Mouse (Mus musculus) midbrain, embryonic 11.5 days (tissue): ENCODE data around the gene Itih5. TPM values are rescaled to one million over a fixed set of nuclear protein-coding genes. Genes with fewer than 3 reads are reported as not detected.
A peak's percentile ranks its signal among the peaks of the same experiment; 100 is the strongest.

Source experiments
- ATAC-seq: fragments of 200-750 bp; cut with Nextera tagmentation; 2 replicates; pipeline ENCODE4 v1.8.0; 2017; ENCODE audit warnings: moderate TSS enrichment, moderate library complexity; ENCODE audit not compliant: low FRiP score
- DNase-seq: peaks from one replicate; pipeline ENCODE4 v3.0.0; 2015; ENCODE audit warnings: low spot score; ENCODE audit errors: missing footprints
- H3K27ac ChIP-seq: fragments of 300-500 bp; sonication (generic); 2 replicates; pipeline ENCODE4 v1.5.1; 2014; ENCODE audit warnings: low read depth, low read length
- H3K27me3 ChIP-seq: fragments of 300-500 bp; sonication (generic); 2 replicates; pipeline ENCODE4 v1.6.1; 2014; ENCODE audit warnings: mild to moderate bottlenecking, low read length, moderate library complexity, mixed read lengths; ENCODE audit not compliant: control insufficient read depth, insufficient read depth
- H3K36me3 ChIP-seq: fragments of 300-500 bp; sonication (generic); 2 replicates; pipeline ENCODE4 v1.6.1; 2014; ENCODE audit warnings: mild to moderate bottlenecking, low read length, moderate library complexity, mixed read lengths; ENCODE audit not compliant: control insufficient read depth, insufficient read depth
- H3K4me1 ChIP-seq: fragments of 300-500 bp; sonication (generic); 2 replicates; pipeline ENCODE4 v1.6.1; 2014; ENCODE audit warnings: low read length; ENCODE audit not compliant: control insufficient read depth, insufficient read depth
- H3K4me2 ChIP-seq: fragments of 300-500 bp; sonication (generic); 2 replicates; pipeline ENCODE4 v1.6.1; 2014; ENCODE audit warnings: mild to moderate bottlenecking, moderate library complexity
- H3K4me3 ChIP-seq: fragments of 300-500 bp; sonication (generic); 2 replicates; pipeline ENCODE4 v1.5.1; 2014; ENCODE audit warnings: low read depth, low read length
- H3K9ac ChIP-seq: fragments of 300-500 bp; sonication (generic); 2 replicates; pipeline ENCODE4 v1.6.1; 2014; ENCODE audit warnings: low read length
- H3K9me3 ChIP-seq: fragments of 300-500 bp; sonication (generic); 2 replicates; pipeline ENCODE4 v1.6.1; 2016; ENCODE audit warnings: low read length; ENCODE audit not compliant: control insufficient read depth
- WGBS: fragments of 180-500 bp; shearing (Covaris S2); extraction: QIAGEN DNeasy Blood & Tissue Kit; methylation state at CpG from one replicate; pipeline ENCODE4 v1.1.7; 2014; 5-methylcytosine and 5-hydroxymethylcytosine counted together
- polyA plus RNA-seq: library from polyadenylated mRNA; unstranded; fragments of >200 nt; fragmentation: Nextera tagmentation; extraction: Ambion mirVana; gene quantifications from 2 replicates; pipeline ENCODE4 v1.2.1, GENCODE M21; 2014

The Itih5 gene
- polyA plus RNA-seq, 1 experiment from 2014 or later = 7.4 TPM

- H3K27me3 ChIP-seq = peaks cover 28% of the 10 kb centered on the region
- DNase-seq (peak; percentile 95), ATAC-seq (0 out of 2 replicates have a peak, but pooled peaks have one; percentile 43)
- no peaks in the 10 kb centered on the region for H3K9me3 ChIP-seq
- no peak overlapping the region for H3K4me3 ChIP-seq
- 19% methylated on average over 12 of the region's 12 CpGs for WGBS
- H3K4me1 ChIP-seq = peaks cover 6% of the 10 kb centered on the region
- no peak overlapping the region for H3K4me2 ChIP-seq
- no peak overlapping the region for H3K27ac ChIP-seq
- H3K36me3 ChIP-seq = no peaks in the 10 kb centered on the region
- H3K9ac ChIP-seq = no peak overlapping the region
Observed at GRCm38 (mm10) chr2:10288142-10288831, 134.9 kb downstream of the Itih5 start.

- ATAC-seq (no peak), DNase-seq (peak; percentile 80)
- H3K4me1 ChIP-seq = peaks cover 6% of the 10 kb centered on the region
- H3K36me3 ChIP-seq = no peaks in the 10 kb centered on the region
- 0% methylated on average over 1 of the region's 1 CpGs for WGBS
- H3K4me2 ChIP-seq = no peak overlapping the region
- no peak overlapping the region for H3K4me3 ChIP-seq
- peaks cover 22% of the 10 kb centered on the region for H3K27me3 ChIP-seq
- H3K27ac ChIP-seq = no peak overlapping the region
- no peak overlapping the region for H3K9ac ChIP-seq
- H3K9me3 ChIP-seq = no peaks in the 10 kb centered on the region
Observed at GRCm38 (mm10) chr2:10288881-10289280, 135.5 kb downstream of the Itih5 start.

GRCm38 (mm10) chr2:10290115-10290514 is 136.7 kb downstream of the Itih5 start:
- H3K27me3 ChIP-seq = peaks cover 21% of the 10 kb centered on the region
- no peak overlapping the region for H3K27ac ChIP-seq
- H3K9ac ChIP-seq = no peak overlapping the region
- ATAC-seq (no peak), DNase-seq (no peak)
- H3K36me3 ChIP-seq = no peaks in the 10 kb centered on the region
- H3K4me3 ChIP-seq = no peak overlapping the region
- no peaks in the 10 kb centered on the region for H3K9me3 ChIP-seq
- no peak overlapping the region for H3K4me2 ChIP-seq
- H3K4me1 ChIP-seq = peaks cover 2% of the 10 kb centered on the region
- 80% methylated on average over 7 of the region's 7 CpGs for WGBS

- Histone ChIP-seq H3K27ac (no peak overlapping the region), H3K4me2 (no peak overlapping the region), H3K4me1 (0 out of 2 replicates have a peak, but pooled peaks cover 2% of the 10 kb centered on the region), H3K9me3 (no peaks in the 10 kb centered on the region), H3K27me3 (no peaks in the 10 kb centered on the region), H3K9ac (no peak overlapping the region), H3K36me3 (no peaks in the 10 kb centered on the region), H3K4me3 (no peak overlapping the region)
- DNase-seq (peak; percentile 19), ATAC-seq (no peak)
- WGBS = 48% methylated on average over 10 of the region's 10 CpGs
Observed at GRCm38 (mm10) chr2:10293556-10294206, 140.3 kb downstream of the Itih5 start.

GRCm38 (mm10) chr2:10295908-10296307 is 142.5 kb downstream of the Itih5 start:
- no peak overlapping the region for H3K4me3 ChIP-seq
- DNase-seq (no peak), ATAC-seq (no peak)
- H3K4me1 ChIP-seq = 0 out of 2 replicates have a peak, but pooled peaks cover 2% of the 10 kb centered on the region
- no peaks in the 10 kb centered on the region for H3K9me3 ChIP-seq
- H3K36me3 ChIP-seq = no peaks in the 10 kb centered on the region
- no peaks in the 10 kb centered on the region for H3K27me3 ChIP-seq
- 12% methylated on average over 11 of the region's 11 CpGs for WGBS
- H3K9ac ChIP-seq = no peak overlapping the region
- no peak overlapping the region for H3K27ac ChIP-seq
- H3K4me2 ChIP-seq = peak overlapping the region; percentile 6; the same call in 1 of the 2 replicates

- Histone ChIP-seq H3K36me3 (no peaks in the 10 kb centered on the region), H3K27me3 (no peaks in the 10 kb centered on the region), H3K4me3 (no peak overlapping the region), H3K9ac (no peak overlapping the region), H3K9me3 (no peaks in the 10 kb centered on the region), H3K4me2 (no peak overlapping the region), H3K4me1 (0 out of 2 replicates have a peak, but pooled peaks cover 2% of the 10 kb centered on the region), H3K27ac (no peak overlapping the region)
- DNase-seq = peak; percentile 86
- WGBS = 48% methylated on average over 7 of the region's 7 CpGs
- no peak for ATAC-seq
Observed at GRCm38 (mm10) chr2:10300244-10300643, 146.9 kb downstream of the Itih5 start.

- Histone ChIP-seq H3K4me3 (no peak overlapping the region), H3K36me3 (no peaks in the 10 kb centered on the region), H3K9me3 (no peaks in the 10 kb centered on the region), H3K9ac (peak overlapping the region; percentile 2; the same call in 1 of the 2 replicates), H3K4me2 (peak overlapping the region; percentile 13), H3K4me1 (0 out of 2 replicates have a peak, but pooled peaks cover 2% of the 10 kb centered on the region), H3K27ac (no peak overlapping the region), H3K27me3 (no peaks in the 10 kb centered on the region)
- 32% methylated on average over 10 of the region's 10 CpGs for WGBS
- ATAC-seq = peak; percentile 86
- peak; percentile 89 for DNase-seq
Observed at GRCm38 (mm10) chr2:10300771-10301170, 147.4 kb downstream of the Itih5 start.

- no peak for ATAC-seq
- no peak overlapping the region for H3K27ac ChIP-seq
- H3K4me3 ChIP-seq = no peak overlapping the region
- WGBS = 66% methylated on average over 3 of the region's 3 CpGs
- no peaks in the 10 kb centered on the region for H3K36me3 ChIP-seq
- no peaks in the 10 kb centered on the region for H3K27me3 ChIP-seq
- H3K4me2 ChIP-seq = no peak overlapping the region
- no peaks in the 10 kb centered on the region for H3K4me1 ChIP-seq
- H3K9ac ChIP-seq = no peak overlapping the region
- peak; percentile 33 for DNase-seq
- no peaks in the 10 kb centered on the region for H3K9me3 ChIP-seq
Observed at GRCm38 (mm10) chr2:10301391-10301790, 148.0 kb downstream of the Itih5 start.

- H3K36me3 ChIP-seq = no peaks in the 10 kb centered on the region
- no peaks in the 10 kb centered on the region for H3K4me1 ChIP-seq
- DNase-seq = peak; percentile 73
- no peaks in the 10 kb centered on the region for H3K27me3 ChIP-seq
- H3K4me2 ChIP-seq = no peak overlapping the region
- no peak overlapping the region for H3K27ac ChIP-seq
- WGBS = 88% methylated on average over 9 of the region's 9 CpGs
- no peaks in the 10 kb centered on the region for H3K9me3 ChIP-seq
- no peak overlapping the region for H3K9ac ChIP-seq
- ATAC-seq = no peak
- no peak overlapping the region for H3K4me3 ChIP-seq
Observed at GRCm38 (mm10) chr2:10301997-10302396, 148.6 kb downstream of the Itih5 start.
